Mouse (Mus musculus) ES-E14 (cell line): ENCODE measurements around the gene Foxp2. TPM values are rescaled to one million over a fixed set of nuclear protein-coding genes. Genes with fewer than 3 reads are reported as not detected.

Experiments used
- DNase-seq: peaks from one replicate; pipeline ENCODE4 v3.0.0-alpha.2; 2013; ENCODE audit warnings: low read depth, low spot score
- H3K27ac ChIP-seq: 2 replicates; pipeline ENCODE4 v1.5.1; 2012; ENCODE audit warnings: low read depth, mild to moderate bottlenecking, low read length, moderate library complexity, mixed read lengths; ENCODE audit not compliant: poor library complexity, insufficient read depth, severe bottlenecking
- H3K36me3 ChIP-seq: 2 replicates; pipeline ENCODE4 v1.6.1; 2012; ENCODE audit warnings: mild to moderate bottlenecking, low read length, moderate library complexity, mixed read lengths; ENCODE audit not compliant: control insufficient read depth, poor library complexity, insufficient read depth, severe bottlenecking
- H3K4me1 ChIP-seq, 2 experiments: fragments of 150-350 bp in 1 of 2; sonication (generic) in 1 of 2; 2 replicates each; pipeline ENCODE4 v1.6.1; 2012; ENCODE audit warnings: low read length in 2 of 2, mild to moderate bottlenecking in 1 of 2, mixed read lengths in 1 of 2; ENCODE audit not compliant: control insufficient read depth in 2 of 2, insufficient read depth in 2 of 2, poor library complexity in 1 of 2
- H3K4me3 ChIP-seq, 2 experiments: fragments of 150-350 bp in 1 of 2; sonication (generic) in 1 of 2; 2 replicates each; pipeline ENCODE4 v1.5.1; 2012; ENCODE audit warnings: low read length in 2 of 2, low read depth in 1 of 2, mild to moderate bottlenecking in 1 of 2, mixed read lengths in 1 of 2; ENCODE audit not compliant: insufficient read depth in 1 of 2, poor library complexity in 1 of 2, severe bottlenecking in 1 of 2
- H3K9ac ChIP-seq: 2 replicates; pipeline ENCODE4 v1.6.1; 2012; ENCODE audit warnings: low read depth, mild to moderate bottlenecking, low read length, mixed read lengths; ENCODE audit not compliant: poor library complexity, insufficient read depth, severe bottlenecking
- H3K9me3 ChIP-seq: fragments of 150-350 bp; sonication (generic); 2 replicates; pipeline ENCODE4 v1.6.1; 2012; ENCODE audit warnings: low read depth, mild to moderate bottlenecking, low read length; ENCODE audit not compliant: control insufficient read depth, insufficient read depth
- CHD2 ChIP-seq: IDR thresholded peaks from 2 replicates; pipeline ENCODE4 v1.6.1; 2014; ENCODE audit warnings: mild to moderate bottlenecking, low read depth, low read length, inconsistent platforms
- HCFC1 ChIP-seq: IDR thresholded peaks from 2 replicates; pipeline ENCODE4 v1.6.1; 2012; ENCODE audit warnings: low read length, inconsistent platforms, borderline replicate concordance; ENCODE audit not compliant: insufficient read depth
- MAFK ChIP-seq: IDR thresholded peaks from 2 replicates; pipeline ENCODE4 v1.6.1; 2014; ENCODE audit warnings: mild to moderate bottlenecking, low read depth, low read length, inconsistent platforms; ENCODE audit not compliant: insufficient read depth
- ZC3H11A ChIP-seq: IDR thresholded peaks from 2 replicates; pipeline ENCODE4 v1.6.1; 2012; ENCODE audit warnings: low read depth, mild to moderate bottlenecking, inconsistent platforms, low read length, borderline replicate concordance
- ZNF384 ChIP-seq: IDR thresholded peaks from 2 replicates; pipeline ENCODE4 v1.6.1; 2012; ENCODE audit warnings: low read depth, low read length, inconsistent platforms
- in situ Hi-C, 2 experiments: fragments of 600-800 bp; cut with MboI; formaldehyde crosslinking; loops; one replicate each; pipeline ENCODE4 v1.15.1; 2025; ENCODE audit warnings: low sequenced_read_pairs in 2 of 2, inconsistent platforms in 1 of 2; ENCODE audit not compliant: unreplicated experiment in 2 of 2
- total RNA-seq: library from RNA; depleted of rRNA; stranded (reverse); fragments of 300-350 nt; gene quantifications from 2 replicates; pipeline ENCODE4 v1.2.3, GENCODE M21; 2012

The Foxp2 gene
- total RNA-seq, 1 experiment = 0.09 TPM

GRCm38 (mm10) chr6:15316948-15317347, 415.8 kb downstream of the Foxp2 start:
- Histone ChIP-seq H3K9me3 (no peaks in the 10 kb centered on the region), H3K4me1 (no peaks in the 10 kb centered on the region), H3K9ac (no peak overlapping the region), H3K27ac (no peak overlapping the region), H3K4me3 (no peak overlapping the region), H3K36me3 (no peaks in the 10 kb centered on the region)
- TF ChIP-seq CHD2 (no peak), ZC3H11A (no peak), MAFK (no peak), ZNF384 (no peak), HCFC1 (no peak)
- in situ Hi-C loops = no loop called here
- no peak for DNase-seq

DNA sequence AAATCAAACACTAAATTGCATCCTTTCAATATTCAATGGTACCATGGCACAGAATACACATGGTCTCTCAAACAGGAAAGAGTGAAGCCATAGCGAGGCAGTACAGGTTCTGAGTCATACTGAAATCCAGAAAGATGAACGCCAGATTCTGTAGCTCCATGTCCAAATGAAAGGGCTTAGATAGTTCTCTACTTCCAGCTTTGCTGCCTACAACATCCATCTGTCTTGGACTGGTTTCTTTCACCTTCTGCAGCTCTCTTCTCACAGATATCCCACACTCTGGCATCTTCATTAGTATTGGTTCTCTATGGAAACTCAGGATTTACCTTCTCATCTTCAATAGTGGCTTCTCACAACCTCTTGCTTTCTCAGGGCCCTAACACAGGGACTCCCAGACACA, 417.2 kb downstream of the Foxp2 start:
- H3K36me3 ChIP-seq = no peaks in the 10 kb centered on the region
- no peak overlapping the region for H3K27ac ChIP-seq
- H3K4me1 ChIP-seq = no peaks in the 10 kb centered on the region
- in situ Hi-C loops = no loop called here
- no peaks in the 10 kb centered on the region for H3K9me3 ChIP-seq
- no peak overlapping the region for H3K9ac ChIP-seq
- TF ChIP-seq MAFK = no peak
- no peak overlapping the region for H3K4me3 ChIP-seq
- DNase-seq = no peak

DNA sequence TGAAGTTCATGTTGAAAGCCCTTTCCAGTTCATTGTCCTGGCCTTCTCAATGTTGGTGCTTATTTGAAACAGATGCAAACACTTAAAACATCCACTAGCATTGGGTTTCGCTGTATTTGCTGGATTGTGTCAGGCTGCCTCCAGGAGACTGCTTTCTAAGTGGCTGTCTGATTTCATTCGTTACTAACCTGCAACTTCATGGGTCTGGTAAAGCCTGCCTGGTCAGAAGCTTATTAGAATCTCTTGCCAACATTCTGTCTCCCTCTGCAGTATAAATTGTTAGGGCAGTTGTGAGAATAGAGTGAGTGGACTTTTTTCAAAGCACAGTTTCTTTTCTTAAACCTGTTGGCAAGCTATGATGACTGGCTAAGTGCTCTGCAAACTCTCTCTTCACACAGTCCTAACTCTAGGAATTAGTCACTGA, 420.4 kb downstream of the Foxp2 start:
- TF ChIP-seq HCFC1 (no peak), MAFK (no peak), ZC3H11A (no peak), CHD2 (no peak), ZNF384 (no peak)
- Histone ChIP-seq H3K4me3 (no peak overlapping the region), H3K27ac (no peak overlapping the region), H3K4me1 (no peaks in the 10 kb centered on the region), H3K36me3 (no peaks in the 10 kb centered on the region), H3K9ac (no peak overlapping the region), H3K9me3 (no peaks in the 10 kb centered on the region)
- in situ Hi-C loops = no loop called here
- DNase-seq = no peak

- no peak overlapping the region for H3K27ac ChIP-seq
Observed at GRCm38 (mm10) chr6:15323099-15323498, 421.9 kb downstream of the Foxp2 start.

DNA sequence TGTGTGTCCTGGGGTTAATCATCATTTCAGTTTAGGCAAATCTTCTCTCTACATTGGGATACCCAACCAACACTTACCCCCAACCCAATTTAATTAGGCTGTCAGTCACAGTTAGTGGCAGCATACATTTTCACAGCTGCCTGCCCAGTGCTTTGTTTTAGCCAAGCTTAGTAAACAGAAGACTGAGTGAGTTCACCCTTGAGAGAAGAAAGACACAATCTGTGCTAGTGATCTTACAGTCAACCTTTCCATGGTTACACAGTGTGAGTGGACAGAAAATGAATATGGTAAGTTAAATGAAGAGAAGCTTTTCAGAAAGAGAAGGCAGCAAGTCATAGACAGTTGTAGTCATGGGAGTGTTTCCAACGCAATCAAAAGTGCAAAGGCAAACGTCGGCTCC, 446.6 kb downstream of the Foxp2 start:
- no peak for DNase-seq
- no peaks in the 10 kb centered on the region for H3K36me3 ChIP-seq
- no peaks in the 10 kb centered on the region for H3K4me1 ChIP-seq
- H3K4me3 ChIP-seq = no peak overlapping the region
- no peak overlapping the region for H3K27ac ChIP-seq
- in situ Hi-C loops = no loop called here
- H3K9me3 ChIP-seq = no peaks in the 10 kb centered on the region
- no peak for TF ChIP-seq ZNF384
- no peak for TF ChIP-seq CHD2
- no peak for TF ChIP-seq MAFK
- TF ChIP-seq ZC3H11A = no peak
- no peak for TF ChIP-seq HCFC1
- no peak overlapping the region for H3K9ac ChIP-seq

More at GRCm38 (mm10) chr6:15323099-15323498, 421.9 kb downstream of the Foxp2 start:
- in situ Hi-C loops = no loop called here
- no peak for DNase-seq
- TF ChIP-seq ZNF384 = no peak
- TF ChIP-seq HCFC1 = no peak
- TF ChIP-seq MAFK = no peak
- TF ChIP-seq CHD2 = no peak
- no peak for TF ChIP-seq ZC3H11A
- no peak overlapping the region for H3K9ac ChIP-seq
- no peaks in the 10 kb centered on the region for H3K36me3 ChIP-seq
- H3K4me1 ChIP-seq = no peaks in the 10 kb centered on the region
- H3K9me3 ChIP-seq = no peaks in the 10 kb centered on the region
- no peak overlapping the region for H3K4me3 ChIP-seq
